Mouse (Mus musculus) embryonic facial prominence, embryonic 12.5 days (tissue): ENCODE measurements at regions not wholly inside any gene's neighbourhood (a gene's known extent, or its start where the extent isn't known, plus 50 kb on each side); places are given as distances from the start of the nearest gene placed in this dataset.

ENCODE experiments used
- ATAC-seq: fragments of 200-750 bp; cut with Nextera tagmentation; 2 replicates; pipeline ENCODE4 v1.8.0; 2017; ENCODE audit not compliant: insufficient number of reproducible peaks, insufficient read depth, low FRiP score, low TSS enrichment
- H3K27ac ChIP-seq: fragments of 300-500 bp; sonication (generic); 2 replicates; pipeline ENCODE4 v1.5.1; 2016; ENCODE audit warnings: mild to moderate bottlenecking
- H3K27me3 ChIP-seq: fragments of 300-500 bp; sonication (generic); 2 replicates; pipeline ENCODE4 v1.6.1; 2016; ENCODE audit warnings: mild to moderate bottlenecking, moderate library complexity
- H3K36me3 ChIP-seq: fragments of 300-500 bp; sonication (generic); 2 replicates; pipeline ENCODE4 v1.6.1; 2016; ENCODE audit warnings: mild to moderate bottlenecking
- H3K4me1 ChIP-seq: fragments of 300-500 bp; sonication (generic); 2 replicates; pipeline ENCODE4 v1.6.1; 2016
- H3K4me2 ChIP-seq: fragments of 300-500 bp; sonication (generic); replicated peaks from 2 replicates; pipeline ENCODE4 v1.6.1; 2016; ENCODE audit warnings: mild to moderate bottlenecking, moderate library complexity
- H3K4me3 ChIP-seq: fragments of 300-500 bp; sonication (generic); 2 replicates; pipeline ENCODE4 v1.5.1; 2016; ENCODE audit warnings: mild to moderate bottlenecking
- H3K9ac ChIP-seq: fragments of 300-500 bp; sonication (generic); 2 replicates; pipeline ENCODE4 v1.6.1; 2016; ENCODE audit warnings: mild to moderate bottlenecking, moderate library complexity
- H3K9me3 ChIP-seq: fragments of 300-500 bp; sonication (generic); 2 replicates; pipeline ENCODE4 v1.6.1; 2016; ENCODE audit warnings: mild to moderate bottlenecking, moderate library complexity
- WGBS: fragments of 180-500 bp; shearing (Covaris S2); methylation state at CpG from one replicate; pipeline ENCODE4 v1.1.7; 2016; 5-methylcytosine and 5-hydroxymethylcytosine counted together

DNA sequence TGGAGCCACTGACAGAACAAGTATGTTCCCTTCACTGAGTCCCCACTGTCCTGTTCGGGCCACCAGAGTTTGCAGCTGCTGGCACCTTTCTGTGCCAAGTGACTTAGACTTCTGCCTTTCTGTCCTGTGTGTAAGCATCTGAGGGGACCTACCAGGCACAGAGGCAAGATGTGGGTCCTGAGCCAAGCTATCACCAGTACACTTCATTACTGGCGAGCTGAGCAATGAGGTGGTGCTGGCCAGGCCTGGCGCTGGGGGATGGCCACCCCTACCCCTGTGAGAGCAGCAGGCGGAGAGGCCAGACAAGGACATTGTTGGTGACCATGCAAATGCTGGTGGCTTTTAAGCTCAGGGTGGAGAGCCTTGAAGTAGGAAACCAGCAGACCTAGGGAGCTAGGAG lies 87.6 kb upstream of the Mrps6 start:
- Histone ChIP-seq H3K9me3 (no peaks in the 10 kb centered on the region), H3K27ac (no peak overlapping the region), H3K27me3 (no peaks in the 10 kb centered on the region), H3K9ac (no peak overlapping the region), H3K4me3 (no peak overlapping the region), H3K4me1 (no peaks in the 10 kb centered on the region), H3K36me3 (no peaks in the 10 kb centered on the region), H3K4me2 (no peak overlapping the region)
- 83% methylated on average over 4 of the region's 4 CpGs for WGBS
- ATAC-seq = no peak

DNA sequence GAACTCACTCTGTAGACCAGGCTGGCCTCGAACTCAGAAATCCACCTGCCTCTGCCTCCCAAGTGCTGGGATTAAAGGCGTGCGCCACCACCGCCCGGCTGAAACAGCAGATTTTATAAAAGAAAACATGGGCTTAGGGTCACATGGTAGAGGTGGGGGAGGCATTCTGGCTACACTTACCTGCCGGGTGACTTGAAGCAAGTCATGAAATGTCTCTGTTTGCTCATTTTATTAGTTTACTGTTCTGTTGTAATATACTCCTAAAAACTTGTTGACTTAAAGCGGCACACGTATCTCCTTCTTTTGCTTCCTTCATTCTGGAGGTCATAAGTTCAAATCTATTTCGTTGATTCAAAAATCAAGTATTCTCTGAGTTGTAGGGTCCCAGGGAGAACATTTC lies 84.9 kb upstream of the Mrps6 start:
- ATAC-seq = no peak
- no peak overlapping the region for H3K27ac ChIP-seq
- H3K36me3 ChIP-seq = no peaks in the 10 kb centered on the region
- 90% methylated on average over 9 of the region's 9 CpGs for WGBS
- no peak overlapping the region for H3K4me3 ChIP-seq
- no peak overlapping the region for H3K4me2 ChIP-seq
- H3K27me3 ChIP-seq = no peaks in the 10 kb centered on the region
- H3K4me1 ChIP-seq = no peaks in the 10 kb centered on the region
- no peaks in the 10 kb centered on the region for H3K9me3 ChIP-seq
- H3K9ac ChIP-seq = no peak overlapping the region

DNA sequence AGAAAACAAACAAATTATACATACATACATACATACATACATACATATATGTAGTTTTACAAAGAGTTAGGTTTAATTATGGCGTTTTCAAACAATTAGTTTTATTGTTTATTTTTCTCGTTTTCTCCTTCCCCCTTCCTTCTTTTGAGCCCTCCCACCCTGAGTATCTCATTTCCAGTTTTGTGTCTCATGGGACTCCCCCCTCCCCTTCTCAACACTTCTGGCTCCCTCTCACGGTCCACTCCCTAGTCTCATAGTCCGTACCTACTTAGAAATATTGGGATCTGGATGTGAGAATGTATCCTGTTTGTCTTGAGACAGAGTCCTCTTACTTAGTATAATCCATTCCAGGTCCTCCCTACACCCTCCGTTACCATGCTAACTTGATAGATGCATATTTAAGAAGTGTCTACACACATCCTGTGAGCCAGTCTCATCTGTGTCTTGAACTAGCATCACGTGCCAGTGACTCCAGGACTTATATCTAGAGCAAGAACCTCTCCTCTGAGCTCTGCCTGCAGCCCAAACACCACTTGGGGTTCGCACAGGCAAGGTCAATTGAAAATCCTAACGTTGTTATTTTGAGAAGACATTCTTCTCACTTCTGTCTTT lies 81.8 kb upstream of the Mrps6 start:
- no peaks in the 10 kb centered on the region for H3K9me3 ChIP-seq
- 0 out of 2 replicates have a peak, but pooled peaks cover 3% of the 10 kb centered on the region for H3K4me1 ChIP-seq
- ATAC-seq = no peak
- H3K27ac ChIP-seq = no peak overlapping the region
- H3K36me3 ChIP-seq = no peaks in the 10 kb centered on the region
- WGBS = 69% methylated on average over 8 of the region's 8 CpGs
- H3K4me3 ChIP-seq = no peak overlapping the region
- H3K27me3 ChIP-seq = no peaks in the 10 kb centered on the region
- no peak overlapping the region for H3K4me2 ChIP-seq
- H3K9ac ChIP-seq = no peak overlapping the region

DNA sequence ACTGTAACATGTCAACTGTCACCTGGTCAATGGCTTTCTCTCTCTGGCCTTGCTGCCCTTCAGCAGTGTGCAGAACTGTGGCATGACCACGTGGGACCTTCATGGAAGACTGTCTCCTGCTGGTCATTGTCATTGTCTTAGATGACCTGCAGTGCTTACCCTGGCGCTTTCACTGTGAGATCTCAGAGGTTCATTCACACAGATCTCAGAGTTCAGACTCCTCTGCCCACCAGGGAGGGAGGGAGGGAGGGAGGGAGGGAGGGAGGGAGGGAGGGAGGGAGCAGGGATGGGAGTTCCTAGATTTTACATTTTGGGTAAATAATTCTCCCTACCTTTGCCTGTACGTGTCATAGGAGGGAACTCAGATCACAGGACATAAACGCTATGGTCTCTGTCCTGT lies 79.6 kb upstream of the Mrps6 start:
- H3K4me1 ChIP-seq = 0 out of 2 replicates have a peak, but pooled peaks cover 3% of the 10 kb centered on the region
- ATAC-seq = no peak

DNA sequence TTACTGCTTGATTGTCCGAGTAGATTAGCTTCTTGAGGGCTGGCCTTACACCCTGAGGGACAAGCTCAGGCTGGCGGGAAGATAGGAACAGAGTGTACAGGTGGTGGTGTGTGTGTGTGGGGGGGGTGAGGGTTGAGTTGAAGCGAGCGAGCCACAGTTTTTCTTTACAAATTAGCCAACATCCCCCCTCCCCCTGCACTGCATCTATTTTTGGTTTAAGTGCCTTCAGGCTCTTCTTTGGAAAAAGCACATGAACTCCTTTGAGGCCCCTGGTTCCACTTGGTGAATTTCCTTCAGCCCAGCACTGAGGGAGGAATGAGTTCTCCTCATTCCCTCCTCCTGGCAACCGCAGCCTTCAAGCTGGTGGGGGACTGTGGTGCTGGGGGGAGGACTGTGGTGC lies 79.2 kb upstream of the Mrps6 start:
- no peaks in the 10 kb centered on the region for H3K9me3 ChIP-seq
- no peak overlapping the region for H3K27ac ChIP-seq
- H3K9ac ChIP-seq = no peak overlapping the region
- H3K36me3 ChIP-seq = no peaks in the 10 kb centered on the region
- H3K4me3 ChIP-seq = no peak overlapping the region
- ATAC-seq = no peak
- H3K4me2 ChIP-seq = no peak overlapping the region
- H3K27me3 ChIP-seq = no peaks in the 10 kb centered on the region
- 11% methylated on average over 5 of the region's 5 CpGs for WGBS
- 0 out of 2 replicates have a peak, but pooled peaks cover 3% of the 10 kb centered on the region for H3K4me1 ChIP-seq

More for the DNA sequence above, 79.6 kb upstream of the Mrps6 start:
- no peak overlapping the region for H3K27ac ChIP-seq
- H3K4me2 ChIP-seq = no peak overlapping the region
- H3K36me3 ChIP-seq = no peaks in the 10 kb centered on the region
- no peak overlapping the region for H3K9ac ChIP-seq
- H3K27me3 ChIP-seq = no peaks in the 10 kb centered on the region
- no peak overlapping the region for H3K4me3 ChIP-seq
- 22% methylated on average over 4 of the region's 4 CpGs for WGBS
- H3K9me3 ChIP-seq = no peaks in the 10 kb centered on the region

DNA sequence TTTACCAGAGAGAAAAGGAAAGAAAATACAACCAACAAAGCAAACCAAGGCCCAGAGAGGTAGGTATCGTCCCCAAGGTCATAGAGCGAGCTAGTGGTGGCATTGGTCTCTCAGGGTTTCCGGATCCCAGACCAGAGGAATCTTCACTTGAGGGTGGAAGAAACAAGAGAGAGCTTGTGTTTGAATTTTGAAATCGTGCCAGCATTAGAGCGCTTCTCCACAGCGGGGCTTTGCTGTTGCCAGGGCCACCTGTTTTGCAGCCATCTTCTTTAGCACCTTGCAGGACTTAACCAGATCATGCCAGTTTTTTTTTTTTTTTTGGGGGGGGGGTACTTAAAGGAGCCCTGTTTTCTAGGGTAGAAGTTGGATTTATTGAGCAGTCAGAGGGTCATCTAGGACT lies 77.6 kb upstream of the Mrps6 start:
- no peaks in the 10 kb centered on the region for H3K36me3 ChIP-seq
- no peak for ATAC-seq
- no peak overlapping the region for H3K4me3 ChIP-seq
- H3K27ac ChIP-seq = no peak overlapping the region
- no peaks in the 10 kb centered on the region for H3K27me3 ChIP-seq
- H3K9me3 ChIP-seq = no peaks in the 10 kb centered on the region
- 91% methylated on average over 6 of the region's 6 CpGs for WGBS
- 0 out of 2 replicates have a peak, but pooled peaks cover 3% of the 10 kb centered on the region for H3K4me1 ChIP-seq
- H3K9ac ChIP-seq = no peak overlapping the region
- H3K4me2 ChIP-seq = no peak overlapping the region

DNA sequence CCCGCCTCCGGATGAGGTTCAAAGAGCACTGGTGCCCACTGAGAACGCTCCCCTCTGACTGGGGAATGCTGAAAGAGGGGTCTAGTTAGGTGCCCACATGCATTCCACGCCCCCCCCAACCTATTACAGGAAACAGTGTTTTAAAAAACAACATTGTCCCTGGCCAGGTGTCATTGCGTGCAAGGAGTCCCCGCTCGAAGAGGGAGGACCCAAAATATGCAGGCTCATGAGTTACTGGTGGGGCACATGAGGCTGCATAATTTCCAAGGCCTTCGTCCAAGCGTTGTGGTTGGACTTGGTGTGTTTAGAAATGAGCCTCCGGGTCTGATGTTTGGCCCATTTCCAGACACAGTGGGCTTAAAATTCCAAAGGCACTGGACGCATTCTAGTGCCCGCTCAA lies 72.9 kb upstream of the Mrps6 start:
- H3K9me3 ChIP-seq = no peaks in the 10 kb centered on the region
- no peak overlapping the region for H3K27ac ChIP-seq
- 93% methylated on average over 12 of the region's 12 CpGs for WGBS
- no peaks in the 10 kb centered on the region for H3K4me1 ChIP-seq
- ATAC-seq = no peak
- H3K4me3 ChIP-seq = no peak overlapping the region
- H3K36me3 ChIP-seq = no peaks in the 10 kb centered on the region
- H3K4me2 ChIP-seq = no peak overlapping the region
- H3K9ac ChIP-seq = no peak overlapping the region
- no peaks in the 10 kb centered on the region for H3K27me3 ChIP-seq

DNA sequence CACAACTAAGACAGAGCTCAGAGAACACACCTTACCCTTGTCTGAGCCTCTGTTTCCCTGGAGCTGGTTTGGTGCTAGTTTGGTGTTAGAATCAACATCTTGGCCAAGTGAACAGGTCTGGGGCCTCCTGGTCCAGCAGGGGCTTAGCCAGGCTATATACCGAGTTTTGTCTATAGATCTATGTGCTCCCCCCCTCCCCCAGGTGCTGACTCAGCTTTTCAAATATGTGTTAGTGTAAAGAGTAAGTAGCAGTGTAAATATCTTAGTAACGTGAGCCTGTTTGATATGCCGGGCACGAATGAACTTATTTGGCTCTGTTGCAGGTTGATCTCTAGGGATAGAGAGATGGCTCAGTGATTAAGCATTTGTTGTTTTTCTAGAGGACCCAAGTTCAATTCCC lies 68.7 kb upstream of the Mrps6 start:
- H3K36me3 ChIP-seq = no peaks in the 10 kb centered on the region
- WGBS = 82% methylated on average over 4 of the region's 4 CpGs

DNA sequence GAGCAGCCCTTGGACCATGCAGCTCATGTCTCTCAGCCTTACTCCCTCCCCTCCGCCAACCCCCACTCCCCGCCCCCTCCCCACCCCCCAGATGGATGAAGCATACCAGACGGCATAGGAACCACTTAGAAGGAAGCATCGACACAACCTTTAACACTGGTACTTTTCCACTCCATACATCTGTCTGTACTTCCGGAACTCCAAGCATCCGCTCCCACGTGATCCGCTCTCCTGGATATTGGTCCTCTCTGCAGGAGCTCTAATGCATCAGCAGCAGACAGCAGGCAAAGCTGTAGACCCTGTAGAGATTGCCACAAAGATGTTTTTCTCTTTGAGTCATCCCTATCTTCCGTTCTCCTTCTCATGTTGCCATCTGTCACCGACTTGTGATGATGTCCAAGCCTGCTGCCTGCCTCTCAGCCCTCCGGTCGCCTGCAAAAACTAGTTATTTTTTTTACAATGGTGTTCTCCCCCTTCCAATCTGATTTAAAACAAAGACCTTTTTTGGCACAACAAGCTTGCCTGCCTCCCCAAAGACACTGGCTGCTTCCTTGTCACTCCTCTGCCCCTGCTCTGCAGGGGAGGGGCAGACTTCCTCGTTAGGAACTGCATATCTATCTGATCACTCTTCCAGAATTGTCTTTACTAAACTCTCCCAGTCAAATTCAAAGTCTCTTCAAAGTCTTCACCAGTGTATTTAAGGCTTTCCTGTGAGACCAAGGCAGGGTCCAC lies 62.4 kb upstream of the Mrps6 start:
- Histone ChIP-seq H3K4me1 (peaks cover 10% of the 10 kb centered on the region; the same call in 1 of the 2 replicates), H3K9me3 (no peaks in the 10 kb centered on the region), H3K9ac (no peak overlapping the region), H3K27me3 (no peaks in the 10 kb centered on the region), H3K27ac (peak overlapping the region; percentile 64), H3K4me3 (peak overlapping the region; percentile 10; the same call in 1 of the 2 replicates), H3K36me3 (no peaks in the 10 kb centered on the region), H3K4me2 (peak overlapping the region; percentile 45)
- WGBS = 9% methylated on average over 13 of the region's 13 CpGs
- peak; percentile 80 for ATAC-seq

More for the DNA sequence above, 68.7 kb upstream of the Mrps6 start:
- H3K9ac ChIP-seq = no peak overlapping the region
- H3K4me3 ChIP-seq = no peak overlapping the region
- no peak overlapping the region for H3K4me2 ChIP-seq
- no peak for ATAC-seq
- no peaks in the 10 kb centered on the region for H3K9me3 ChIP-seq
- H3K4me1 ChIP-seq = no peaks in the 10 kb centered on the region
- H3K27ac ChIP-seq = no peak overlapping the region
- no peaks in the 10 kb centered on the region for H3K27me3 ChIP-seq

DNA sequence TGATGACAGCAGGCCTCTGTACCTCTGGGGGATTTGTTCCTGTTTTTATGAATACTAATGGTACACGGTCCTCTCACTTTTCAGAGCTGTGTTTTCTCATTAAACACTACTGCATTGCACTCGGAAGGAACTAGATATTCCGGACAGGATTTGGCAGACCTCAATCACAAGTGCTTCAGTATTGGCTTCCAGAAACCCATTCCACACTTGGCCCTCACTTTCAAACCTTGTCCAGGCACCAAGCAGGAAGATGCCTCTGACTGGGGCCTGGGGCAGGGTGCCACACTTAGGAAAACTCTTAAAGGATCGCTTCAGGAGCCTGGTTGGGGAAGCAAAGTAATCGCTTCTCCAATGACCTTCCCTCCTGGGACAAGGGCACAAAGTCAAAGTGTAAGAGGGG lies 50.7 kb upstream of the Mrps6 start:
- Histone ChIP-seq H3K4me2 (no peak overlapping the region), H3K4me3 (no peak overlapping the region), H3K9ac (no peak overlapping the region), H3K36me3 (no peaks in the 10 kb centered on the region), H3K9me3 (no peaks in the 10 kb centered on the region), H3K27me3 (no peaks in the 10 kb centered on the region), H3K27ac (no peak overlapping the region), H3K4me1 (no peaks in the 10 kb centered on the region)
- WGBS = 84% methylated on average over 5 of the region's 5 CpGs
- no peak for ATAC-seq
